Mouse (Mus musculus) myocyte (in vitro differentiated cells): Measurements from ENCODE around the gene Gm14190.

Experiments used
- E2F4 ChIP-seq: IDR thresholded peaks from one replicate; pipeline ENCODE4 v1.6.1; 2011; ENCODE audit warnings: mild to moderate bottlenecking, control low read depth, moderate library complexity; ENCODE audit not compliant: insufficient read depth
- MAX ChIP-seq: IDR thresholded peaks from one replicate; pipeline ENCODE4 v1.6.1; 2011; ENCODE audit warnings: low read depth, mild to moderate bottlenecking, control low read depth
- MYOG ChIP-seq, 3 experiments: IDR thresholded peaks; one replicate each; pipeline ENCODE4 v1.6.1; 2011; ENCODE audit warnings: control low read depth in 2 of 3, low read depth in 2 of 3, mild to moderate bottlenecking in 2 of 3; ENCODE audit not compliant: insufficient read length in 2 of 3, control insufficient read depth in 1 of 3, insufficient read depth in 1 of 3
- POLR2A ChIP-seq: IDR thresholded peaks from one replicate; pipeline ENCODE4 v1.6.1; 2011; ENCODE audit warnings: low read depth, mild to moderate bottlenecking, control low read depth, moderate library complexity; ENCODE audit not compliant: insufficient read length

DNA sequence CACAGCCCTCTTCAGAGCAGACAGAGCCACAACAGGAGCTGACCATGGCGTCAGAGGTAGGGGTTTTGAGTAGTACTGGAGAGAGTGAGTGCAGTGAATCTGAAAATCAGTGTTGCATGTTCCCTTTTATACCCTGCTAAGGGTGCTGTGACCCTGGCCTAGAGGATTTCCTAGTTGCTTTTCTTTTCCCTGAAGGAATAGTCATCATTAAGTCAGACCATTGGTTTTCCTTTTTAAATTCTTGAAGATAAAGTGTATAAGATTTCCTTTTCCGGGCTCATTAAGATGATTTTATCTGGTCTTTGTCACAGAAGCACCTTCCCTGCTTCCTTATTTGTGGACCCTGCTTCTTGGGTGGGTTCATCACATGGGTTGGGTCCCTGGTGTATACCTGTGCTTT lies 40.4 kb downstream of the Gm14190 start, which contains the start of gene Gm11555:
- TF ChIP-seq MAX (no peak), E2F4 (no peak), POLR2A (no peak), MYOG (IDR thresholded peaks at IDR 0.05; ENCODE audit: control insufficient read depth in 1 of 3, insufficient read depth in 1 of 3, insufficient read length in 2 of 3, low read depth in 2 of 3) (no peak)
